Mouse (Mus musculus) yolk sac, embryonic 10.5 days (tissue): ENCODE results near the gene Gm12166.
"Not testable (repeated sequence)": the region's sequence is repeated elsewhere in the genome, so short reads cannot be mapped to it uniquely, and the experiment has no call there.

Experiments used
- DNase-seq: peaks from one replicate; pipeline ENCODE4 v3.0.0-alpha.2; 2017; ENCODE audit warnings: low spot score

Gene Gm12166

DNA sequence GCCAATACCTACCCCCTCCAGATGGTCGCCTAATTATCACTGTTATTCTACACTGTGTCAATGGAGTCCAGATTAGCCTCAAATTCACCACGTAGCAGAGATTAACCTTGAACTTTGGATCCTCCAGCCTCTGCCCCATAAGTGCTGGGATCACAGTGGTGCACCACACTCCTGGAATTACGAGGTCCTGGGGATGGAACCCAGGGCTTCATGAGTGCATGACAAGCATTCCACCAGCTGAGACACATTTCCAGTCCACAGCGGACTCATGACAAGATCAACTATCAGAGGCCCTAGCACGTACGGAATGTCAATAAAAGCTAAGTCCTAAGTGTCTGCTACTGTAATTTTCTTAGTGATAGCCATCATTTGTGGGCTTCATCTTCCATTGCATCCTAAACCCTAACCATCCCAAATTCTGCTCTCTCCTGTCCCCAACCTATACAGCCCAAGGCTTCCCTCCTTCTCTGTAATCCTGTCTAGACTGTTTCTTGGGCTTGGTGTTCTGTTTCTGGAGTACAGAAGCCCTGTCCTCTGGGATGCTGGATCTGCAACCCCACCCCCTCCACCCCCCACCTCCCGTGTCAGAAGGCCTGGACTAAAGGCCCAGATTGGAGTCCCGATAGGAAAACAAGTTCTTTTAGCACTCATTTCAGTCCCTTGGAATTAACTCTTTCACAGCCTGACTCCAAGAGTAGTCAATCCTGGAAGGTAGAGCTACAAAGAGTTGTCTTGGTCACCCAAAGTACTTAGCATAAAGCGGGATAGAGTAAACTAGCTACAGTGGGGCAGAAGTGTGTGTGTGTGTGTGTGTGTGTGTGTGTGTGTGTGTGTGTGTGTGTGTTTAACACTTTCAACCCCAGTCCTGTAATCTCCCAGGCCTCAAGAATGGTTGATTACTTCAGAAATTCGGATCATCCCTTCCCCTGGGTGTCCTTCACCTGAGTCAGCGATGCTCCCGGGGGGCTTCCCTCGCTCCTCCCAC is 3.1 kb upstream of the Gm12166 start:
- DNase-seq: peak; percentile 29

DNA sequence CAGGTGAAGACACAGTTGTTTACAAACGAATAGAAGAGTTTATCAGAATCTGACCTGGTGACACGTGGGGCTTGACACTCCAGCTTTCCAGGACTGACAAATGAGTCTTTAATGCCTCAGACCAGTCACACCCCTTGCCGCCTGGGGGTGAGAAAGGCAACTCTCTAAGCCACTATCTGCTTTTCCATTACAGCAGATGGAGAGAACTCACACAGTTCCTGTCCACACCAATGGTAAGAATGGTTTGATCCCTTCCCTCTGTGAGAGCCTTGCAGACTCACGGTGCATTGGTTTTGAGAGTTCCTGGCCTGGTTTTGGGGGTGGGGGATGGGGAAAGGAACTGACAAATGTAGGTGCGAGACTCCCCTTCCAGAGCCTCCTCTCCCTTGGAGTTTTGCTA is 2.2 kb upstream of the Gm12166 start:
- DNase-seq: no peak

DNA sequence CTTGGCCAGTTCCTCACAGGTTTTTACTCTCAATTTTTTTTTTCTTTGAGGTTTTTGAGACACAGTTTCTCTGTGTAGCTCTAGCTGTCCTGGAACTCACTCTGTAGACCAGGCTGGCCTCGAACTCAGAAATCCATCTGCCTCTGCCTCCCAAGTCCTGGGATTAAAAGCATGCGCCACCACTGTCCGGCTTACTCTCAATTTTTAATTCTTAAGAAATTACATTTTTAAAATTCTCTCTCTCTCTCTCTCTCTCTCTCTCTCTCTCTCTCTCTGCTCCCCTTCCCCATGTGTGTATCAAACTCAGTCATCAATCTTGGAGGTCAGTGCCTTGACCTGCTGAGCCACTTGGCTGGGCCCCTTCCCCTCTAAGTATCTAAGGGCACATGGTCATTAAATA is 1.3 kb upstream of the Gm12166 start:
- not testable (repeated sequence) for DNase-seq

DNA sequence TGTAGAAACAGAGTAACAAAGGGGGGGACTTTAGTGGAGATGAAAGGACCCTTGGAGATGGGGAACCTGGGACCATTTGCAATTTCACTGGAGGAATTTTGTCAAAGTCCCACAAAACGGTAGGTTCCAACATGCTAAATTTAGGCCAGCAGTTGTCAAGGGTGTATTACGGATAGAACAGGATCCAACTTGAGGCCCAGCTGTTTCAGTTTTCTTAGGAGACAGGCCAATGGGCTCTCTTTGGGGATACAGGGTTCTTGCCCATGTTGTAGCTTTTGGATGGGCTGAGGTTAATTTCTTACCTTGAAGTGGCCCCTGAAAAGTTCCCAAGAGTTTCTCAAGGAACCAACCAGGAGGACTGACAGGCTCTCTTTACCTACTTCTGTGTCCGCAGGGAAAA is 4.9 kb downstream of the Gm12166 start:
- DNase-seq: no peak

DNA sequence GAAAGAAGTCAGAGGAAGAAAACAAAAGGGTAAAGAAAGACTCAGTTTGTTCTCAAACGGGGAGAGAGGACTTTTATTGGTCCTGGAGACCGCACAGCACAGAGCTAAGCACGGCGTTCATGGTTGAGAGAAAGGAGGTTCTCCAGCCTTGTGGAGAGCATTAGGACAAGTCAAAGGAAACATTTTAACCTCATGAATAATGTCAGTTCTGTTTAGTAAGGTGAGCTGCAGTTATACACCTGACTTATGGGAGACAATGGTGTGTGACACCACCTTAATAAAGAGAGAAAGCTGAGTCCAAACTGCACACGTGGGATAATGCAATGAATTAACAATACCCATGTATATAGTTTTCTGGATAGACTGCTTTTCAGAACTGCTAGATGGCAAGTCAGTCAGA is 7.3 kb downstream of the Gm12166 start:
- no peak for DNase-seq

DNA sequence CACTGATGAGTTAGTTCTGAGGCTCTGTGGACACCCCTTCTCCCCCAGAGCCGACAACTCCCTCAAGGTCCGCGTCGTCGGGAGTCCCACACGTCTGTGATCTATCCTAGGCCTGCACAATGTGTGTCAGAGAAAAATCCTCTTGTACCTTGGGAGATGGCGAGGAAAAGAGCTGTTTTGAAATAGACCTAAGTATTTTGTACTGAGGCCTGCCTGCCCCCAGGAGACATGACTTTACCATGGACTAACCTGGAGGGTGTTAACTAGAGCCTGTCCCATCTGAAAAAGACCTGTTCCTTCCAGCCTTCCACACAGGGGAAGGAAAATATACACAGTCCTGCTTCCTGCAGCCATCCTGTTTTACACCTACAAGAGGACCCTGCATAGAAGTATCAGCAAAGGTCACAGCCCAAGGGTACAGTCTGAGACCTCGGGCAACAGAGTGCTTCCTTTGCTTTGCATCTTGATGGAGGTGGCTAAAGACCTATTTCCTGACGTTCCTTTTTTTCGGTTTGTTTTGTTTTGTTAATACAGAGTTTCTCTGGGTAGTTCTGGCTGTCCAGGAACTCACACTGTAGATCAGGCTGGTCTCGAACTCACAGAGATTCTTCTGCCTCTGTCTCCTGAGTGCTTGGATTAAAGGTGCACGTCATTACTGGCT is 10.4 kb downstream of the Gm12166 start:
- no peak for DNase-seq

DNA sequence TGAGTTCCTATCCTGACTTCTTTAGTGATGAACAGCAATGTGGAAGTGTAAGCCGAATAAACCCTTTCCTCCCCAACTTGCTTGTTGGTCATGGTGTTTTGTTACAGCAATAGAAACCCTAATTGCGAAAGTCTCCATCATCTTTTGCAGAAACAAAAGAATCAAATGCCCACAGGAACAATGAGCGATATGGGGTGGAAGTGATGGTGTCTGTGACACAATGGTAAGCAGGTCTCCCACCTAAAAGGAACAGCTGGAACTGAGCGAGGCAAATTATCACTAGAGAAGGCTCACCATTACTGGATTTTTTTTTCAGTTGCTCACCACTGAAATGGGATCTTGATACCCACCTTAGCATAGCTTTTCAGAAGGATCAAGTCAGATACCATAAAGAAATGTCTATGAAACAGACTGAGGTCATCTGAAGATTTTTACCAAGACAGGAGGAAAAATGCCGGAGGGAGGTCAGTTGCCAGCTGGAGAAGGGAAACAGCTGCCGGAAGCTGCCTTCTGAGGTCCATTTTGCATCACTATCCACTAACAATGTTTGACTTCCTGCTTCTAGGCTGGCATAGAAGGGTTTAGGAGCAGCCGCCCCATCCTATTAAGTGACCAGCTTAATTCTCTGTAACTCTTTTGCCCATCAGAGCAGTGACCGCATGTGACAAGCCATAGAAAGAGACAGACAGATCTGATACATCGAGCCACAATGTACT is 11.1 kb downstream of the Gm12166 start:
- DNase-seq: no peak

DNA sequence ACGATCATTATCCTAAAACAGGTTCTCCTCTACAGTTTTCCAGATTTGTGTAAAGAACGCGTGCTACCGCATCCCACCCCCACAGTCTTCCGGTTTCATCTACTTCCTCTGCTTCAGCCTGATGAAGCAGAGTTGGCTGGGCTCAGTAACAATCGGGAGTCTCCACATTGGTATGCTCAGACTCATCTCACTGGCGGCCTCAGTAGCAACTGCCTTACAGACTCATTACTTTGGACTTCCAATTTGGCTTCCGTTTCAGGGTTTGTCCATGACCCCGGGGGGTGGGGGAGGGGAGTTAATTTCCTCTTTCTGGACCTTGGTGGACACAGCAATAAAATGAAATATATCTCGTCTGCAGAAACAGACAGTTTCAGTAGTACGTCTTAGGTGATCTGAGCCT is 12.8 kb downstream of the Gm12166 start:
- no peak for DNase-seq

DNA sequence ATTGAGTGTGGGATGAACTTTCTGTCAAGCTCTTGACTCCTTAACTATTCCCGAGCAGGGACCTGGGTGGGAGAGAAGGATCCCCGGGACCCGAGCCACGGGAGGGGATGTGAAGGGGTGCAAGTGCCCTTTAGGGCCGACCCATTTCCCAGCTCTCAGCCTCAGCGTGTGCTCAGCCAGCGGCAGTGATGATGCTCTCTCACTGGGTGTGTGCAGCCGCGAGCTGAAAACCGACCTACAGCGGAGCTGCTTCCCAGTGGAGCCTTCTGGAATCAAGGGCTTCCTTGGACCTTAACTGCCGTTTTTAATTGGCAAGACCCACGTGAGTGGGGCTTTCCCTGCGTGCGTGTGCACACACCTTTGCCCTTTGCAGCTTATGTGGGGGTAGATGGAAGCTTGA is 13.2 kb downstream of the Gm12166 start:
- no peak for DNase-seq

DNA sequence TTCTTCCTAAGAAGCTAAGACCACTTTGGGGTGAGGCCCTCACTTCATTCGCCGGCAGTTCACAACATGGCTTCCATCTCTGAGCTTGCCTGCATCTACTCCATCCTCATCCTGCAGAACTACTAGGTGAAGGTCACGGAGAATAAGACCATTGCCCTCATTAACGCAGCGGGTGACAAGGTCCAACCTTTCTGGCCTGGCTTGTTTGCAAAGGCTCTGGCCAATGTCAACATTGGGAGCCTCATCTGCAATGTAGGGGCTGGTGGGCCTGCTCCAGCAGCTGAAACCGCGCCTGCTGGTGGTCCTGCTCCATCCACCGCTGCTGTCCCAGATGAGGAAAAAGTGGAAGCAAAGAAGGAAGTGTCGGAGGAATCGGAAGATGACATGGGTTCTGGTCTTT is 15.7 kb downstream of the Gm12166 start:
- DNase-seq: no peak

DNA sequence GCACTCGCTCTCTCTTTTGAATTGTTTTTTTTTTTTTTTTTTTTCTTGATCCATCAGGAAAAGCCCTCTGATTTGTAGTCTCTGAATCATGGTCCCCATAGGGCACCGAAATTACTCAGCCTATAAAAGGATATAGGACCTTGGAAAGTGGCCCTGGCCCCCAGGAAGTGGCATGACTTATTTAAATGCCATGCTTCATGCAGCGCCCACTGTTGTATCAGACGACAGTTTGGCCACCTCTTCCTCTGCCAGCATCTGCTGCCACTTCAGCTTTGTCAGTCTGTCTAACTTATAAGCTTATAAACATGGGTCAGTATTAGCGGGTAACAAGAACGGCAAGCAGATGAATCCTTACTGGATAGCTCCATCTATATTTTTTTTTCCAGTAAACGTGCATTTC is 19.2 kb downstream of the Gm12166 start:
- no peak for DNase-seq

DNA sequence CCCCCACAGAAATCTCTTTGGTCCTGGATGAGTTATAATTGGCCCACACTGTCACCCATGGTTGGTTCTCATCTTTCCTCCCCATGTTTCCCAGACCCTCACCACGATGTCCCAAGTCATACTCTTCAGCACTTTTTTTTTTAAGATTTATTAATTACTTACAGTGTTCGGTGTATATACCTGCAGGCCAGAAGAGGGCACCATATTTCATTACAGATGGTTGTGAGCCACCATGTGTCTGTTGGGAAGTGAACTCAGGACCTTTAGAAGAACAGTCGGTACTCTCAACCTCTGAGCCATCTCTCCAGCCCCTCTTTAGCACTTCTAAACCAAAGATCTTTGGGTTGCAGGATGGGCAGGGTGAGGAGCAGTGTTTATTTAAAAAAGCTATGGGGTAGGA is 20.7 kb downstream of the Gm12166 start:
- DNase-seq: no peak

DNA sequence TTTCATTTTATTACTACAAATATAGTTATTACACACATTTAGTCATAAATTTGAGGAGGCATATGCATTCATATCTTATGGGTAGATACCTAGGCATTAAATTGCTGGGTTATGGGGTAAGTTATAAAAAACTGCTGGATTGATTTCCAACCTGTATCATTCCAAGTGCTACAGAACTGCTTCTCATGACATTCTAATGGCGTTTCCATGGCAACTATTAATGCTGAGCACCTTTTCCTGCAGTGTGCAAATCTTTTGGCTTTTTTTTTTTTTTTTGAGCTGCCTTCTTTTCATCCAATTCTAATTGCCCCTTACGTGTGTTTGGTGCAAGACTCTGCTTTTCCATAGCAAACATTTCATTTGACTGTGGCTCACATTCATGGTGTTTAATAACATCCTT is 22.1 kb downstream of the Gm12166 start:
- DNase-seq: no peak

DNA sequence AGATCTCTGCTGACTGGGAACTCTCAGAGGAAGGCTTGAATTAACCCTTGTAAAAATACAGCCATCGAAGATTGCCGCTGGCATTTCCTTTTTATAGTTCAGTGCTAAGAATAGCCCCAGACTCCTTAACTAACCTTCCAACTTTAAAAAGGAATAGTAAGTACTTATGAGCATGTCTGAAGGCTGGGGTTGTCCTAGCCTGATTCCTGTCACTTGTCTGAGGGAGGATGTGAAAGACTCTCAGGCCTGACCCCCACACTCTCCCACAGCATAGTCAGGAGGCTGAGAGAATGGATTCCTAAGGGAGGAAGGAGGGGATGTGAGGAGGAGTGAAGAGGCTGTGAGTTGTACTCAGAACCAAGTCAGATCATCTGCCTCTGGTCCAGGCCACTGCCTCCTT is 22.6 kb downstream of the Gm12166 start:
- DNase-seq: no peak

DNA sequence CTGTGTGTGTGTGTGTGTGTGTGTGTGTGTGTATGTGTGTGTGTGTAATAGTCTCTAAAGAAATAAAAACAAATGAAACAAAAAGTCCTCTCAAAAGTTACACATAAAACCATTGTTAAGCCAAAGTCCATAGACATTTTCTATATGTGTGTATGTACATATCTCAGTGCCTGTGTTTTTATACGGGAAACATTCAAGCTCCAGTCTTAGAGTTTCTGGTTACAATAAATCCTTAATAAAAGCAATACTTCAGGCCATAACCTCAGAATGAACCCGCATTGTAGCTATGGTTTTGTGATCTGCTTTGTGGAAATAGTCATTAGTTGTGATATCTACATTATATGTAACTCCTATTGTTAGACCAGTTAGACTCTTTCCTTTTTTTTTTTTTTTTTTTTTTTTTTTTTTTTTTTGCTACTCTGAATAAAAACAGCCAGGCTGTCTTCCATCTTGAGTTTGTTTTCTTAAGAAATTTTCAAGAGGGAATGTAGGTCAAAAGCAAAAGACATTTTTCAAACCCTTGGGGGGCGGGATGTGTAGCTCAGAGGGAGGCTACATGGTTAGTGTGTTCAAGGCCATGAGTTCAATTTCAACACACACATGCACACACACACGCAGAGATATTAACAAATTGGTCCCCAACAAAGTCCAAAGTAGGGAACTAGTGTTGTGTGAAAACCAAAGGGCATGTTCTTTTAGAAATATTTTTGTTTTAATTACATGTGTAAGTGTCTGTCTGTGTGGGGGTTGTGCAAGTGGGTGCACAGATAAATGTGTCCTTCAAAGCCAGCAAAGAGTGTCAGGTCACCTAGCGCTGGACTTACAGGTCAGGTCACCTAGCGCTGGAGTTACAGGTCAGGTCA is 23.9 kb downstream of the Gm12166 start:
- no peak for DNase-seq

DNA sequence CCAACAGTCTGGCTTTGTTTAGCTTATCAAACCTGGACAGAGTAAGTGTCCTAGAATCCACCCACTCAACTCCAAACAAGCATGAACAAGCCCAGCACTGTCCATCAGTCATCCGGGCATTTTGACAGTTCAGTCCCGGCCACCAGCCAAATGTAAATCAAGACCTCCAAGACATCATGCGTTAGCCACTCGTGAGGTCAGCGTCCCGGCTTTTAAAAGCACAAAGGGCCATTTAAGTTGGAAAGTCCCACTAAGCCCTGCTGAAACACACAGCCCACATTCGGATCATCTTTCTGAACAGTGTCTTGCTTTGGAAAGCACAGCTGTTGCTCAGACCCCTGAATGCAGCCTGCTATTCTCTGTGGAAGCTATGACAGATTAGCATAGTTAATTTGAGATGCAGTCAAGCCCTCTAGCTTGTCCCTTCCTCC is 26.1 kb downstream of the Gm12166 start:
- DNase-seq: no peak

DNA sequence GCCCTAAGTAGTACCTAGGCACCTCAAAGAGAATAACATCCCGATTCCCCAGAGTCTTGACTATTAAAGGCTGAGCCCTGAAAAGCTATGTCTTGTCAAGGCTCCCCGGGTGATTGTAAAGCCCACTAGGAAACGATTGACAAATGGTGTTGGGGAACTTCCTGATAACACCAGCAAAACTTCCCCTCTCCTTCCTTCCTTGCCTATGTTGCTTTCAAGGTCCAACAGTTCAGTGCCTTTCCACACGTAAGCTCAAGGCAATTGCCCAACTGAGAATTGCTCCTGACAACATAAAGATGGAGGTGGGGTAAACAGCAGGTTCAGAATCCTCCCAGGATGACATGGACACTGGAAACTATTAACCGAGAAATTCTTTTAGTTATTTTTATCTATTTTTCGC is 29.1 kb downstream of the Gm12166 start:
- DNase-seq: no peak

DNA sequence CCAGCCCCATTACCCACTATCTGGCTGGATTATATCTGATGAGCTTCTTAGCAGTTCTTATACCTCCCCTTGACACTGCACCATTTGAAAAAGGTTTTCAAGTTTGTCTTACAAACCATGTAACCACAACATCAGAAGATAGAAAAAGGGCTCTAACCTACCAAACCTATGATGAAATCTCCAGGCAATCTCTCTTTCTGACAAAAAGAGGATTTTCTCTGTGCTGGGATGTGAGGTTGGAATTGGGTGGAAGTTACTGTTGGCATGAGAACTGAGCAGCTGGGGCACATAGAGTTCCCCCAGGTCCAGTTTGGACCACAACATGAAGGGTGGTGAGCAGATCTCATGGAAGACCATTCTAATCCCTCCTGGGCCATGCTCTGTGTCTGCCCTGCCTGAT is 30.3 kb downstream of the Gm12166 start:
- DNase-seq: no peak

DNA sequence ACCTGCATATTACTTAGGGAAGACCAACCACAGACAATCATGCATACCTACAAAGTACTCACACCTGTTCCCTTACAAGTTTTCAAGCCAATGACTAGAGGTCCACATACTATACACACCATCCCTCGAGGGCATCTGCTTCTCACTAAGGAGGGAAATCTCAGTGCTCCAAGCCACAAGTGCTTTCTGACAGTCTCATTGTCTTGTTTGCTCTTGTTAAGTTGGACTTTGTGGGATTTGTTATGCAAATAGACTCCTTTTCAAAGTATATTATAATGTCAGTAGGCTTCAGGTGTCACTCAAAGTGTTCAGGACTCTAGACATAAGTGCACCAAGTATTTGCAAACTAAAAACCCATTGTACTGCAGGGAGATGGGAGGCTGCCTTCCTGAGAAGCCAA is 31.9 kb downstream of the Gm12166 start:
- no peak for DNase-seq

DNA sequence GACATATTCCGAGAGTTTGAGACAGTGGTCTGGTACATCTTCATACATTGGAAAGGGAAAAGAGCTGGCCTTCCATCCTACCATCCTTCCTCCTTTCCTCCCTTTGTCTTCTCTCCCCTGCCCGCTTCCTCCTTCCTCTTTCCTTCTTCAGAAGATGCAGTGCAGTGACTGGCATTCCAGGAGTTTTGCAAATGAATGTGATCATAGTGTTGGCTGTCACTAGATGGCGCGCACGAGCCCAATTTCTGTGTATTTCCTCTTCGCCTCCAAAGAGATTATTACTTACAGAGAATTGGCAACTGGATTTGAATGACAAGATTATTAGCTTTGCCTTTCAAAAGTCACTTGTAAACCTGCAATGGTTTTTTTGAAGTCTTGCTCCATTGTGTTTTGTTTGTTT is 36.1 kb downstream of the Gm12166 start:
- DNase-seq: peak; percentile 59
